28 mouse cellular contexts compared by ENCODE assay signal in the genomic region with DNA sequence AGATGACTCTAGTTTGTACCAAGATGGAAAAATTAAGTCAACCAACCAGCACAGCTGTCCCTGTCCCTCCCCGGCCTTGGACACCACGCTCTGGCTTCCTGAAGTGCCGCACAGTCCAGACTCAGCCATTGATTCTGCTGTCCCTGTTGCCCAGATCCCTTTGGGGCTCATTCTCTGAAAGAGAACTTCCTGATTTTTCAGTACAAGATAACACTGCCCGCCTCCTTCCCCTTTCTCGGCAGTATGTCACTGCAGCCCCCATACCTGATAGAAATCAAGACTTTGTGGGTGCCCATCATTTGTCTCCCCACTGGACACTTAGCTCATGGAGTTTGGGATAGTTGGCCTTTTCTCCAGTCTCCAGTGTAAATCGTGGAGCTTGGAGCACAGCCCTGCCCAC. TPM values are rescaled to one million over a fixed set of nuclear protein-coding genes. Genes with fewer than 3 reads are reported as not detected.
A peak's percentile ranks its signal among the peaks of the same experiment; 100 is the strongest.
DNase-seq lines count a peak whose midpoint lies in the region; ATAC-seq and TF ChIP-seq lines count a peak whose summit lies in the region.
"Had no signal": no experiment of that assay in that cellular context is flagged by ENCODE, and none has a peak within 500 bp of the region (broad histone marks: within the 10 kb centered on the region; RNA-seq: fewer than 3 reads in every experiment).

No protein-coding gene starts in this region.

- TF ChIP-seq EP300 in MEL (IDR thresholded peaks at IDR 0.05; ENCODE audit: low read depth in 1 of 2, low read length in 2 of 2), result peak; percentile 61 to 72; a peak in 3 of 4 replicates

- no peaks in the 10 kb centered on the region for H3K9me3 ChIP-seq in MEL (replicated peaks; ENCODE audit: insufficient read depth, low read length)
- H3K9me3 ChIP-seq: embryonic facial prominence, embryonic 13.5 days; embryonic facial prominence, embryonic 15.5 days; forebrain, embryonic 12.5 days had no signal

- no peak overlapping the region for H3K9ac ChIP-seq in MEL (ENCODE audit: control insufficient read depth, low read depth, low read length, poor library complexity, severe bottlenecking)
- H3K9ac ChIP-seq: embryonic facial prominence, embryonic 13.5 days; embryonic facial prominence, embryonic 15.5 days; forebrain, embryonic 12.5 days had no signal

- H3K27me3 ChIP-seq in MEL (ENCODE audit: control insufficient read depth in 1 of 2, insufficient read depth in 2 of 2, low read length in 2 of 2), result no peaks in the 10 kb centered on the region
- H3K27me3 ChIP-seq in cerebellum, adult 2 months (ENCODE audit: control insufficient read depth, insufficient read depth, low read length), result no peaks in the 10 kb centered on the region
- H3K27me3 ChIP-seq: embryonic facial prominence, embryonic 13.5 days; embryonic facial prominence, embryonic 15.5 days had no signal

- peak overlapping the region; percentile 45 for H3K27ac ChIP-seq in MEL (ENCODE audit: control insufficient read depth, low read depth, low read length)
- H3K27ac ChIP-seq in cerebellum, adult 2 months (ENCODE audit: insufficient read depth, low read length), result no peak overlapping the region
- H3K27ac ChIP-seq: embryonic facial prominence, embryonic 13.5 days; embryonic facial prominence, embryonic 15.5 days; forebrain, embryonic 10.5 days; forebrain, embryonic 12.5 days had no signal

- TF ChIP-seq POLR2A in MEL (IDR thresholded peaks at IDR 0.05; ENCODE audit: control insufficient read depth in 1 of 2, insufficient read depth in 1 of 2, low read depth in 1 of 2, low read length in 2 of 2, poor library complexity in 1 of 2), result no peak
- no peak for TF ChIP-seq POLR2A in cerebellum, adult 2 months (IDR thresholded peaks at IDR 0.05; ENCODE audit: borderline replicate concordance, insufficient read depth, low read length)

- H3K79me2 ChIP-seq in MEL (ENCODE audit: control insufficient read depth, insufficient read depth, low read length, poor library complexity), result no peaks in the 10 kb centered on the region

- H3K4me1 ChIP-seq in MEL (ENCODE audit: control insufficient read depth in 1 of 2, insufficient read depth in 2 of 2, low read length in 2 of 2), result peaks cover 15 to 45% of the 10 kb centered on the region in 2 experiments
- H3K4me1 ChIP-seq in cerebellum, adult 2 months (ENCODE audit: control insufficient read depth, insufficient read depth, low read length), result peaks cover 8% of the 10 kb centered on the region

- 94% methylated on average over 6 of the region's 6 CpGs for WGBS in cerebellum, adult 2 months

- DNase-seq in MEL (ENCODE audit: low read depth, low spot score), result peak; percentile 76
- no peak for DNase-seq in gastrocnemius, postnatal 25 days
- DNase-seq in lung, postnatal 36 days, result no peak
- no peak for DNase-seq in cerebellum, adult 2 months
- DNase-seq: adrenal gland, adult 8-10 months; adrenal gland, postnatal 14 days; adrenal gland, postnatal 36 days; B cell, adult 2 months; cerebellum, adult 11 months; cerebellum, adult 18-20 months; cerebellum, adult 9-10 months; cerebellum, postnatal 10 days; cerebellum, postnatal 25 days; embryo, embryonic 11 days had no signal

- no peak overlapping the region for H3K4me3 ChIP-seq in MEL (ENCODE audit: control insufficient read depth in 1 of 2, insufficient read depth in 1 of 2, low read depth in 2 of 2, low read length in 2 of 2)
- H3K4me3 ChIP-seq in cerebellum, adult 2 months (replicated peaks; ENCODE audit: insufficient read depth, low read depth, low read length), result no peak overlapping the region
- H3K4me3 ChIP-seq: embryonic facial prominence, embryonic 13.5 days; embryonic facial prominence, embryonic 15.5 days; erythroblast, embryonic 14.5 days; forebrain, embryonic 10.5 days; forebrain, embryonic 12.5 days had no signal

- H3K36me3 ChIP-seq in MEL (ENCODE audit: control insufficient read depth in 1 of 2, insufficient read depth in 2 of 2, low read length in 2 of 2), result peaks cover 0 to 31% of the 10 kb centered on the region in 2 experiments; a peak in 2 of 4 replicates
- H3K36me3 ChIP-seq: embryonic facial prominence, embryonic 13.5 days; embryonic facial prominence, embryonic 15.5 days; forebrain, embryonic 10.5 days; forebrain, embryonic 12.5 days; G1E had no signal

- 0 out of 2 replicates have a peak, but pooled peaks have one; percentile 21 for ATAC-seq in common myeloid progenitor, adult 5-6 weeks (replicated peaks; ENCODE audit: low read depth, poor library complexity, severe bottlenecking)
- ATAC-seq in megakaryocyte, adult 5-6 weeks (ENCODE audit: poor library complexity, severe bottlenecking), result peak; percentile 49
- ATAC-seq in activated CD4-positive, CD25-positive, alpha-beta regulatory T cell, adult 4 months, result no peak
- ATAC-seq: CD4-positive, CD25-positive, alpha-beta regulatory T cell, adult 4 months; forebrain, embryonic 14.5 days; forebrain, embryonic 16.5 days; Patski had no signal

- TF ChIP-seq CTCF in MEL (IDR thresholded peaks at IDR 0.05 in 2 of 3, conservative IDR thresholded peaks at IDR 0.05 in 1 of 3; ENCODE audit: control insufficient read depth in 1 of 3, insufficient read depth in 1 of 3, low read depth in 2 of 3, low read length in 3 of 3, poor library complexity in 1 of 3, severe bottlenecking in 1 of 3), result no peak
- TF ChIP-seq CTCF in cerebellum, adult 2 months (IDR thresholded peaks at IDR 0.05; ENCODE audit: borderline replicate concordance, insufficient read depth, low read depth, low read length), result no peak

- no peak for TF ChIP-seq RAD21 in MEL (IDR thresholded peaks at IDR 0.05; ENCODE audit: low read depth, low read length)

TF ChIP-seq in MEL, 35 proteins besides CTCF, POLR2A, EP300 and RAD21:
- TF ChIP-seq ZNF384 (IDR thresholded peaks at IDR 0.05; ENCODE audit: low read depth, low read length), result no peak
- TF ChIP-seq MAZ (IDR thresholded peaks at IDR 0.05; ENCODE audit: low read depth, low read length), result peak; percentile 83
- TF ChIP-seq TAL1 (IDR thresholded peaks at IDR 0.05; ENCODE audit: low read length), result no peak
- peak; percentile 83 for TF ChIP-seq RCOR1 (IDR thresholded peaks at IDR 0.05; ENCODE audit: low read depth, low read length)
- no peak for TF ChIP-seq E2F4 (IDR thresholded peaks at IDR 0.05; ENCODE audit: borderline replicate concordance, low read depth, low read length)
- TF ChIP-seq ELF1 (IDR thresholded peaks at IDR 0.05; ENCODE audit: low read depth, low read length), result peak; percentile 51; the same call in 1 of the 2 replicates
- peak; percentile 43; the same call in 1 of the 2 replicates for TF ChIP-seq TCF12 (IDR thresholded peaks at IDR 0.05; ENCODE audit: low read depth, low read length)
- TF ChIP-seq ETS1 (IDR thresholded peaks at IDR 0.05; ENCODE audit: low read depth, low read length), result peak; percentile 19; the same call in 1 of the 2 replicates
- peak; percentile 82 for TF ChIP-seq GATA1 (IDR thresholded peaks at IDR 0.05; ENCODE audit: low read depth, low read length)
- peak; percentile 18; the same call in 1 of the 2 replicates for TF ChIP-seq SIN3A (IDR thresholded peaks at IDR 0.05; ENCODE audit: low read length)

RNA-seq across cellular contexts. Expression of a gene that starts 37.1 kb away (rescaled TPM):
- not detected in 2 replicates for total RNA-seq in MEL (2012; rRNA removed)
- polyA plus RNA-seq in MEL (2012; ENCODE audit: insufficient read depth in 1 of 2, insufficient read length in 2 of 2, low read depth in 1 of 2, low replicate concordance in 2 of 2, missing spikeins in 1 of 2), result not detected
- total RNA-seq in common myeloid progenitor, adult 5-6 weeks (2017), result not detected in 2 replicates
- total RNA-seq in megakaryocyte, adult 5-6 weeks (2015), result not detected in 2 replicates
- total RNA-seq in megakaryocyte, adult 5-6 weeks (2017), result not detected in 2 replicates
- not detected for polyA plus RNA-seq in activated CD4-positive, CD25-positive, alpha-beta regulatory T cell, adult 4 months (2017; shearing (Covaris generic))
- under 1 TPM in 1 of 2 experiments, not detected in 1; 0.08 TPM for total RNA-seq in gastrocnemius, postnatal 25 days (2021)
- polyA plus RNA-seq in cerebellum, adult 2 months (2012; rRNA removed), result 17.5 and 18.0 TPM in 2 replicates
- total RNA-seq: CH12.LX had no signal
- polyA plus RNA-seq: CD4-positive, CD25-positive, alpha-beta regulatory T cell, adult 4 months; erythroblast, embryonic 14.5 days; G1E; Patski had no signal
